Mouse (Mus musculus): ENCODE measurements around the gene Pitx3. TPM values are rescaled to one million over a fixed set of nuclear protein-coding genes. Genes with fewer than 3 reads are reported as not detected.

Gene Pitx3
- polyA plus RNA-seq, 2 experiments: not detected

DNA sequence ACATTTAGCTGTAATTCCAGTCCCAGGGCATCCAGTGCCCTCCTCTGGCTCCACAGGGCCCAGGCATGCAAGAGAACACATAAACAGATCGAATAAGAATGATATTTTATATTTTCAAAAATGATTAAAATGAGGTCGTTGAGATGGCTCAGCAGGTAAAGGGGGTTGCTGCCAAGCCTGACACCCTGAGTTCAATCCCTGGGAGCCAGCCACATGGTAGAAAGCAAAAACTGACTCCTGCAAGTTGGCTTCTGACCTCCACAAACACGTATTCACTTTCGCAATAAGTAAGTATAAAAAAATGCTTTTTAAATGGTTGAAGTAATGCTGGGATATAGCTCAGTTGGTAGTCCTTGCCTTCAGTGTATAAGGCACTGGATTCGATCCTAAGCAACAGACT lies 37.3 kb downstream of the Pitx3 start:
- no peak for TF ChIP-seq EP300 (IDR thresholded peaks at IDR 0.05; ENCODE audit: low read depth)
- TF ChIP-seq CTCF (IDR thresholded peaks at IDR 0.05; ENCODE audit: low read depth): no peak
- no peak overlapping the region for H3K27ac ChIP-seq

DNA sequence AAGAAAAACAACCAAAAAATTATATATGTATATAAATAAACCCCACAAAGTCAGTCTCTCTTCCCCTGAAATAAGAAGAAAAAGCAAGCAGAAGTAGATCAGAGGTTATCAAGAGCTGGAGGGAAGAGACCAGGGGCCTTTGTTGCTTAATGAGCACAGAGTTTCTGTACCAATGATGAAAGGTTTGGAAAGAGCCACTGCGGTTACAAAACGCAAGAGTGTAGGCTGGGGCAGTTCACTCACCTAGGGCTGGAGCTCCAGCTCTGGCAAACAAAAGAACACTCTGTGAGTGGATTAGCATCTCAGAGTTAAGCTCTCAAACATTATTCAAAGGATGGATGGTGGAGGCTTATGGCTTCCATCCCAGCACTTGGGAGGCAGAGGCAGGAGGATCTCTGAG lies 37.9 kb downstream of the Pitx3 start:
- DNase-seq (ENCODE audit: low read depth in 3 of 3, low spot score in 3 of 3) (no peak), ATAC-seq (ENCODE audit: insufficient read depth) (no peak)
- Histone ChIP-seq H3K27me3 (ENCODE audit: control insufficient read depth, insufficient read depth, low read length) (no peaks in the 10 kb centered on the region), H3K4me2 (ENCODE audit: low read depth) (no peak overlapping the region), H3K9me3 (ENCODE audit: control insufficient read depth, low read length) (no peaks in the 10 kb centered on the region), H3K4me1 (replicated peaks; ENCODE audit: control insufficient read depth in 2 of 2, insufficient read depth in 2 of 2, low read length in 1 of 2) (no peaks in the 10 kb centered on the region), H3K4me3 (ENCODE audit: insufficient read depth in 1 of 2, low read depth in 2 of 2, low read length in 2 of 2) (no peak overlapping the region), H3K27ac (no peak overlapping the region), H3K36me3 (replicated peaks; ENCODE audit: control insufficient read depth, insufficient read depth, low read depth) (no peaks in the 10 kb centered on the region), H3K9ac (replicated peaks) (no peak overlapping the region)
- 64% methylated on average over 2 of the region's 2 CpGs for WGBS (ENCODE audit: insufficient replicate concordance)
- no peak for TF ChIP-seq EP300 (IDR thresholded peaks at IDR 0.05; ENCODE audit: low read depth)
- TF ChIP-seq CTCF (IDR thresholded peaks at IDR 0.05; ENCODE audit: low read depth): no peak

More for the DNA sequence above, 37.3 kb downstream of the Pitx3 start:
- Histone ChIP-seq H3K4me2 (ENCODE audit: low read depth) (no peak overlapping the region), H3K36me3 (replicated peaks; ENCODE audit: control insufficient read depth, insufficient read depth, low read depth) (no peaks in the 10 kb centered on the region), H3K27me3 (ENCODE audit: control insufficient read depth, insufficient read depth, low read length) (no peaks in the 10 kb centered on the region), H3K9ac (replicated peaks) (no peak overlapping the region), H3K4me1 (replicated peaks; ENCODE audit: control insufficient read depth in 2 of 2, insufficient read depth in 2 of 2, low read length in 1 of 2) (no peaks in the 10 kb centered on the region), H3K4me3 (ENCODE audit: insufficient read depth in 1 of 2, low read depth in 2 of 2, low read length in 2 of 2) (no peak overlapping the region), H3K9me3 (ENCODE audit: control insufficient read depth, low read length) (no peaks in the 10 kb centered on the region)
- WGBS (ENCODE audit: insufficient replicate concordance): 62% methylated on average over 5 of the region's 5 CpGs
- no peak for ATAC-seq (ENCODE audit: insufficient read depth)
- no peak for DNase-seq (ENCODE audit: low read depth in 3 of 3, low spot score in 3 of 3)

- H3K9ac ChIP-seq (replicated peaks): no peak overlapping the region
- no peaks in the 10 kb centered on the region for H3K27me3 ChIP-seq (ENCODE audit: control insufficient read depth, insufficient read depth, low read length)
- H3K36me3 ChIP-seq (replicated peaks; ENCODE audit: control insufficient read depth, insufficient read depth, low read depth): no peaks in the 10 kb centered on the region
- no peak for TF ChIP-seq CTCF (IDR thresholded peaks at IDR 0.05; ENCODE audit: low read depth)
- no peak for TF ChIP-seq EP300 (IDR thresholded peaks at IDR 0.05; ENCODE audit: low read depth)
- H3K4me2 ChIP-seq (ENCODE audit: low read depth): no peak overlapping the region
- no peak overlapping the region for H3K27ac ChIP-seq
- H3K4me3 ChIP-seq (ENCODE audit: insufficient read depth in 1 of 2, low read depth in 2 of 2, low read length in 2 of 2): no peak overlapping the region
- H3K4me1 ChIP-seq (replicated peaks; ENCODE audit: control insufficient read depth in 2 of 2, insufficient read depth in 2 of 2, low read length in 1 of 2): no peaks in the 10 kb centered on the region
- DNase-seq (ENCODE audit: low read depth in 3 of 3, low spot score in 3 of 3) (no peak), ATAC-seq (ENCODE audit: insufficient read depth) (no peak)
- 64% methylated on average over 2 of the region's 2 CpGs for WGBS (ENCODE audit: insufficient replicate concordance)
- no peaks in the 10 kb centered on the region for H3K9me3 ChIP-seq (ENCODE audit: control insufficient read depth, low read length)
Measured at GRCm38 (mm10) chr19:46104187-46104557, 44.0 kb downstream of the Pitx3 start.

- Histone ChIP-seq H3K36me3 (replicated peaks; ENCODE audit: control insufficient read depth, insufficient read depth, low read depth) (no peaks in the 10 kb centered on the region), H3K4me2 (ENCODE audit: low read depth) (no peak overlapping the region), H3K27me3 (ENCODE audit: control insufficient read depth, insufficient read depth, low read length) (no peaks in the 10 kb centered on the region), H3K9ac (replicated peaks) (no peak overlapping the region), H3K9me3 (ENCODE audit: control insufficient read depth, low read length) (no peaks in the 10 kb centered on the region), H3K4me3 (ENCODE audit: insufficient read depth in 1 of 2, low read depth in 2 of 2, low read length in 2 of 2) (no peak overlapping the region), H3K27ac (no peak overlapping the region), H3K4me1 (replicated peaks; ENCODE audit: control insufficient read depth in 2 of 2, insufficient read depth in 2 of 2, low read length in 1 of 2) (no peaks in the 10 kb centered on the region)
- 73% methylated on average over 6 of the region's 6 CpGs for WGBS (ENCODE audit: insufficient replicate concordance)
- TF ChIP-seq EP300 (IDR thresholded peaks at IDR 0.05; ENCODE audit: low read depth) (no peak), CTCF (IDR thresholded peaks at IDR 0.05; ENCODE audit: low read depth) (no peak)
- DNase-seq (ENCODE audit: low read depth in 3 of 3, low spot score in 3 of 3): no peak
- ATAC-seq (ENCODE audit: insufficient read depth): no peak
Measured at GRCm38 (mm10) chr19:46103437-46104186, 44.5 kb downstream of the Pitx3 start.

DNA sequence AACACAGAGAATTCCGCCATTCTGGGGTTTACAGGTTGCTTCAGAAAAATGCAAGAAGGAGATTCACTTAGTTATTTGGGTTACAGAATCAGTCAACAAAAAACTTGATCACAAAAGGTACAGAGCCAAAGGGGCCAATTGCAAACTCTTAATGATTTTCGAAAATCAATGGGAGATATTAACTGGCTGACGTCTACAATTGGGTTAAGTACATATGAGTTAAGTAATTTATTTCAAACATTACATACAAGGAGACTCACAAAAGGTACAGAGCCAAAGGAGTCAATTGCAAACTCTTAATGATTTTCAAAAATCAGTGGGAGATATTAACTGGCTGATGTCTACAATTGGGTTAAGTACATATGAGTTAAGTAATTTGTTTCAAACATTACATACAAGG lies 48.6 kb downstream of the Pitx3 start:
- DNase-seq (ENCODE audit: low read depth in 3 of 3, low spot score in 3 of 3) (no peak), ATAC-seq (ENCODE audit: insufficient read depth) (no peak)
- H3K4me1 ChIP-seq (replicated peaks; ENCODE audit: control insufficient read depth in 2 of 2, insufficient read depth in 2 of 2, low read length in 1 of 2): no peaks in the 10 kb centered on the region
- H3K27me3 ChIP-seq (ENCODE audit: control insufficient read depth, insufficient read depth, low read length): no peaks in the 10 kb centered on the region
- no peak overlapping the region for H3K4me2 ChIP-seq (ENCODE audit: low read depth)
- no peak overlapping the region for H3K9ac ChIP-seq (replicated peaks)
- 72% methylated on average over 3 of the region's 3 CpGs for WGBS (ENCODE audit: insufficient replicate concordance)
- H3K9me3 ChIP-seq (ENCODE audit: control insufficient read depth, low read length): no peaks in the 10 kb centered on the region
- no peak for TF ChIP-seq EP300 (IDR thresholded peaks at IDR 0.05; ENCODE audit: low read depth)
- TF ChIP-seq CTCF (IDR thresholded peaks at IDR 0.05; ENCODE audit: low read depth): no peak
- H3K36me3 ChIP-seq (replicated peaks; ENCODE audit: control insufficient read depth, insufficient read depth, low read depth): no peaks in the 10 kb centered on the region
- no peak overlapping the region for H3K4me3 ChIP-seq (ENCODE audit: insufficient read depth in 1 of 2, low read depth in 2 of 2, low read length in 2 of 2)
- H3K27ac ChIP-seq: no peak overlapping the region
